Mouse (Mus musculus) cerebellum, adult 2 months (tissue): ENCODE results near the gene Mtmr11.
A peak's percentile ranks its signal among the peaks of the same experiment; 100 is the strongest.

ENCODE experiments used
- CTCF ChIP-seq: fragments of 200-500 bp; IDR thresholded peaks from 2 replicates; pipeline ENCODE4 v1.5.1; 2011; ENCODE audit warnings: low read depth, mild to moderate bottlenecking, control low read depth, low read length, moderate library complexity, borderline replicate concordance; ENCODE audit not compliant: insufficient read depth
- POLR2A ChIP-seq: fragments of 200-500 bp; IDR thresholded peaks from 2 replicates; pipeline ENCODE4 v1.6.1; 2011; ENCODE audit warnings: low read length, control low read depth, borderline replicate concordance; ENCODE audit not compliant: insufficient read depth

DNA sequence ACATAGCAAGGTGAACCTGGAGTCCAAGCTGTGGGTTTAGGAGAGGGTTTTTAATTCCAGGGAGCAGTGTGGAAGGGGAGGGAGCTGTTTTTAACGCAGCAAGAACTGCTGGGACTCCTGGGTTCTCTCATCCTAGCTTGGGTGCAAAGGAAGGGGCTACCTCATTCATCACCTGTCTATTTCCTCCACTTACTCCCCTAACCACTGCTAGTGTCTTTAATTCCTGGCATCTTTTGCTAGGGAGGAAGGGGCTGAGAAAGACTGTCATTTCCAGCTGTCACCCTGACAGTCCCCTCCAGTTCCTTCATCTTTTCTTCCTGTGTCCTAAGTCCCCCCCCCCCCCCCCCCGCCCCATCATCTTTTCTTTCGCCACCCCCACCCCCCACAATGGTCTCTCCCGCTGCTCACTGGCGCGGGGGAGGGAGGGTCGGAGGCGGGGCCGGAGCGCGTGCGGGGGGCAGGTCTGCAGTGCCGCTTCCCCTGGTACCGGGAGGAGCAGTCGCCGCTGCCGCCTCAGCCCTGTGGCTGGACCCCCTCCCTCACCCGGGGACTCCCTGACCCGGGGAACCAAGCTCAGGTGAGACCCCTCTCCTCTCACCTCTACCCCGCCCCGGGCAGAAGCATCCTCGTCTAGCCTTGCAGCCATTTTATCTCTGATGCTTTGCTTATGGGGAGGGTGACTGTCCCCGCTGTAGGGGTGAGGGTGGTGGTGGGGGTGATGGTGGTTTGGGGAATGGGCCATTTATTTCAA is 19.1 kb downstream of the Mtmr11 start, which contains the start of gene Sv2a:
- TF ChIP-seq CTCF (no peak), POLR2A (peak; percentile 80)
